Mouse (Mus musculus): ENCODE measurements around the gene Mrpl21.

DNA sequence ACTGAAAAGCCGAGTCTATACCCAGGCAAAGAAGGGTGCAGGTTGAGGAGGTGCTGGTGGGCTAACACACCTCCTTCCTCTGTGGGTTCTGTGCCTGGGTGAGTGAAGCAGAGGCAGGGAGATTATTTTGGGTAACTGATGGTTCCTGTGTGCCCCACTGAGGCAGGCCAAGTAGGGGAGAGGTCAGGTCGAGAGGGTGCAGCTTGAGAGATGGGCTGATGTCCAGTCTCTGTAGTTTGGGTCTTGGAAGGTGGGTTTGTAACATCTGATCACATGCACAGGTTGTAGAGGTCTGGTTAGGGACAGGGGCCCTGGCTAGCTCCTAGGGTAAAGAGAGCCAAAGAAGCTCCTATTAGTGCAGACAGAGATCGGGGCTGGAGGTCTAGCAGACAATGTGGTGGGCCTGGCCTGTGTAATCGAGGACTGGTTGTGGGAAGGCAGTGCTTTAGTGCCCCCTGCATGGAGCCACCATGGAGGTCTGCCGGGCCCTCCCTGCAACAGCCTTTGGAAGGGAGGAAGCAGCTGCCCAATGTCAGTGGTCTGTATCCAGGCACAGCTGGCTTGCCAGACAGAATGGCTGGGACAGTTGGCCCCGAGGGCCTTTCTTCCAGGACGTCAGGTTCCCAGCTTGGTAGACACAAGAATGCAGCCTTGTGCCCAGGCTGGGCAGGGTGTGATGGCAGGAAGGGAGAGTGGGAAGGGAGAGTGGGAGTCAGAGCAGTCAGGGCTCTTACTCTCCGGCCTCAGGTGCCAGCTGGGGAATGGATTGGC, 54.0 kb downstream of the Mrpl21 start:
- no peak for TF ChIP-seq POLR2A (IDR thresholded peaks at IDR 0.05; ENCODE audit: insufficient read length, low read depth)
- no peak for TF ChIP-seq E2F4 (IDR thresholded peaks at IDR 0.05; ENCODE audit: insufficient read depth)
- no peak for TF ChIP-seq MAX (IDR thresholded peaks at IDR 0.05; ENCODE audit: low read depth)
- no peak for TF ChIP-seq POLR2AphosphoS2 (IDR thresholded peaks at IDR 0.05; ENCODE audit: insufficient read length, low read depth)
- TF ChIP-seq TCF3 (IDR thresholded peaks at IDR 0.05; ENCODE audit: insufficient read length, low read depth) = peak; percentile 55
- no peak for TF ChIP-seq TCF12 (IDR thresholded peaks at IDR 0.05; ENCODE audit: insufficient read depth, poor library complexity, severe bottlenecking)
- TF ChIP-seq USF1 (IDR thresholded peaks at IDR 0.05; ENCODE audit: low read depth) = no peak
- peak in 2 of 3 experiments; percentile 84 to 92 for TF ChIP-seq MYOD1 (IDR thresholded peaks at IDR 0.05; ENCODE audit: control insufficient read depth in 1 of 3, insufficient read length in 2 of 3, low read depth in 2 of 3)
- TF ChIP-seq CEBPB (IDR thresholded peaks at IDR 0.05; ENCODE audit: insufficient read depth, poor library complexity, severe bottlenecking) = no peak
